Mouse (Mus musculus) neural tube, embryonic 11.5 days (tissue): Measurements from ENCODE around the gene Galnt7. TPM values are rescaled to one million over a fixed set of nuclear protein-coding genes. Genes with fewer than 3 reads are reported as not detected.

ENCODE experiments used
- ATAC-seq: fragments of 200-750 bp; cut with Nextera tagmentation; 2 replicates; pipeline ENCODE4 v1.8.0; 2017; ENCODE audit warnings: moderate number of reproducible peaks, mild to moderate bottlenecking, moderate TSS enrichment, moderate library complexity; ENCODE audit not compliant: insufficient read depth, low FRiP score, low TSS enrichment
- DNase-seq: peaks from one replicate; pipeline ENCODE4 v3.0.0-alpha.2; 2015; ENCODE audit warnings: low spot score
- H3K27ac ChIP-seq: fragments of 300-500 bp; sonication (generic); 2 replicates; pipeline ENCODE4 v1.5.1; 2014; ENCODE audit warnings: low read depth, mild to moderate bottlenecking, low read length
- H3K27me3 ChIP-seq: fragments of 300-500 bp; sonication (generic); 2 replicates; pipeline ENCODE4 v1.6.1; 2014; ENCODE audit warnings: mild to moderate bottlenecking, low read length, mixed read lengths; ENCODE audit not compliant: control insufficient read depth, insufficient read depth
- H3K36me3 ChIP-seq: fragments of 300-500 bp; sonication (generic); 2 replicates; pipeline ENCODE4 v1.6.1; 2014; ENCODE audit warnings: mild to moderate bottlenecking, low read length, moderate library complexity, mixed read lengths; ENCODE audit not compliant: control insufficient read depth, insufficient read depth
- H3K4me1 ChIP-seq: fragments of 300-500 bp; sonication (generic); 2 replicates; pipeline ENCODE4 v1.6.1; 2014; ENCODE audit warnings: low read length, mixed read lengths; ENCODE audit not compliant: control insufficient read depth, insufficient read depth
- H3K4me2 ChIP-seq: fragments of 300-500 bp; sonication (generic); 2 replicates; pipeline ENCODE4 v1.6.1; 2014; ENCODE audit warnings: low read depth, mild to moderate bottlenecking, moderate library complexity
- H3K4me3 ChIP-seq: fragments of 300-500 bp; sonication (generic); 2 replicates; pipeline ENCODE4 v1.5.1; 2014; ENCODE audit warnings: low read depth, low read length
- H3K9ac ChIP-seq: fragments of 300-500 bp; sonication (generic); 2 replicates; pipeline ENCODE4 v1.6.1; 2014; ENCODE audit warnings: mild to moderate bottlenecking, low read length
- H3K9me3 ChIP-seq: fragments of 300-500 bp; sonication (generic); 2 replicates; pipeline ENCODE4 v1.6.1; 2016; ENCODE audit warnings: low read length; ENCODE audit not compliant: control insufficient read depth
- WGBS: fragments of 180-500 bp; shearing (Covaris S2); extraction: QIAGEN DNeasy Blood & Tissue Kit; methylation state at CpG from one replicate; pipeline ENCODE4 v1.1.7; 2014; 5-methylcytosine and 5-hydroxymethylcytosine counted together
- polyA plus RNA-seq: library from polyadenylated mRNA; unstranded; fragments of >200 nt; fragmentation: Nextera tagmentation; extraction: Ambion mirVana; gene quantifications from 2 replicates; pipeline ENCODE4 v1.2.1, GENCODE M21; 2014

Gene Galnt7
- polyA plus RNA-seq, 1 experiment from 2014 or later = 20.1 TPM

DNA sequence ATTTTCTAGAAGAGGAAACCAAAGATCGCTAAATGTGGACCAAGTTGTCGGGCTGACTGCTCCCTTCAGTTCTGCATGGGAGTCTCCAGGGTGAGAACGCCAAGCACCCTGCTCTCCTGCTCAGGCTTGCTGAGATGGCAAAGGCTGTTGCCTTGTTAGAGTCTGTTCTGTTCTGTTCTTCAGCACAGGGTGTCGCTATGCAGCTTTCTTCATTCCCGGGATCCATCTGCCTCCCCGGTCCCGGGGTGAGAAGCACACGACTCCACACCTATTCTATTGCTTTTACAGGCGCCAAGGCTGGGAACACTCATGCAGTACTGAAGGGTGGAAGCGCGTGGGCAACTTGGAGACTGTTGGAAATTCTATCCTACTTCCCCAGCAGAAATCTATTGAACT, 83.4 kb downstream of the Galnt7 start:
- DNase-seq = peak; percentile 22

GRCm38 (mm10) chr8:57568633-57569399, 84.0 kb downstream of the Galnt7 start:
- Histone ChIP-seq H3K4me3 (no peak overlapping the region), H3K36me3 (no peaks in the 10 kb centered on the region), H3K27me3 (no peaks in the 10 kb centered on the region), H3K4me2 (no peak overlapping the region), H3K9ac (no peak overlapping the region), H3K9me3 (no peaks in the 10 kb centered on the region), H3K27ac (no peak overlapping the region), H3K4me1 (peaks cover 10% of the 10 kb centered on the region; the same call in 1 of the 2 replicates)
- ATAC-seq = no peak
- 80% methylated on average over 18 of the region's 18 CpGs for WGBS
- DNase-seq = no peak

More for the DNA sequence above, 83.4 kb downstream of the Galnt7 start:
- Histone ChIP-seq H3K9ac (no peak overlapping the region), H3K27ac (no peak overlapping the region), H3K36me3 (no peaks in the 10 kb centered on the region), H3K4me1 (peaks cover 10% of the 10 kb centered on the region; the same call in 1 of the 2 replicates), H3K4me3 (no peak overlapping the region), H3K4me2 (no peak overlapping the region), H3K9me3 (no peaks in the 10 kb centered on the region), H3K27me3 (no peaks in the 10 kb centered on the region)
- no peak for ATAC-seq
- WGBS = 52% methylated on average over 11 of the region's 11 CpGs

- DNase-seq (no peak), ATAC-seq (no peak)
- 80% methylated on average over 7 of the region's 7 CpGs for WGBS
- H3K27ac ChIP-seq = no peak overlapping the region
- no peak overlapping the region for H3K9ac ChIP-seq
- H3K9me3 ChIP-seq = no peaks in the 10 kb centered on the region
- peaks cover 10% of the 10 kb centered on the region; the same call in 1 of the 2 replicates for H3K4me1 ChIP-seq
- H3K27me3 ChIP-seq = no peaks in the 10 kb centered on the region
- H3K4me2 ChIP-seq = no peak overlapping the region
- no peak overlapping the region for H3K4me3 ChIP-seq
- no peaks in the 10 kb centered on the region for H3K36me3 ChIP-seq
Observed at GRCm38 (mm10) chr8:57567998-57568397, 84.8 kb downstream of the Galnt7 start.

DNA sequence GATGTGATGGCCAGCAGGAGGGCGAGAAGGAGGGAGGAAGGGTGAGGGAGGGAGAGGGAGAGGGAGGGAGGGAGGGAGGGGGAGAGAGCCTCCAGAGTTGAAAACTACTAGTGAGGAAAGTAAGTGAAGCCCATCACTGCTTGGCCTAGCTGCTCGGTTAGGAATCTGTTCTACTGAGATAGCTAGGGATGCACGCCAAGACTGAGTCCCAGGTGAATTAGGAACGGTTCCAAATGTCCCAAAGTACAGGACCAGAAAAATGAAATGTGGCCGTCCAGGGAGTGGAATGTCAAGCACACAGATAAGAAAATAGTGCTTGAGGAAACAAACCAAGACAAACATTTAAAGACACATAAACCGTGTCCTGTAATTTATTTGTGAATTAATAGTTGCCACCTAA, 87.8 kb downstream of the Galnt7 start:
- peaks cover 10% of the 10 kb centered on the region; the same call in 1 of the 2 replicates for H3K4me1 ChIP-seq
- no peak overlapping the region for H3K4me2 ChIP-seq
- DNase-seq (no peak), ATAC-seq (no peak)
- H3K27me3 ChIP-seq = no peaks in the 10 kb centered on the region
- H3K9me3 ChIP-seq = no peaks in the 10 kb centered on the region
- no peak overlapping the region for H3K9ac ChIP-seq
- H3K36me3 ChIP-seq = no peaks in the 10 kb centered on the region
- no peak overlapping the region for H3K4me3 ChIP-seq
- H3K27ac ChIP-seq = no peak overlapping the region
- WGBS = 86% methylated on average over 6 of the region's 6 CpGs

GRCm38 (mm10) chr8:57563726-57564125, 89.1 kb downstream of the Galnt7 start:
- Histone ChIP-seq H3K4me1 (peaks cover 4% of the 10 kb centered on the region; the same call in 1 of the 2 replicates), H3K4me3 (no peak overlapping the region), H3K4me2 (no peak overlapping the region), H3K9ac (no peak overlapping the region), H3K27me3 (no peaks in the 10 kb centered on the region), H3K9me3 (no peaks in the 10 kb centered on the region), H3K27ac (no peak overlapping the region), H3K36me3 (no peaks in the 10 kb centered on the region)
- no peak for DNase-seq
- 91% methylated on average over 15 of the region's 15 CpGs for WGBS
- ATAC-seq = no peak

GRCm38 (mm10) chr8:57562741-57563140, 90.1 kb downstream of the Galnt7 start:
- H3K4me2 ChIP-seq = no peak overlapping the region
- H3K27ac ChIP-seq = no peak overlapping the region
- DNase-seq (no peak), ATAC-seq (no peak)
- no peaks in the 10 kb centered on the region for H3K36me3 ChIP-seq
- peaks cover 1% of the 10 kb centered on the region; the same call in 1 of the 2 replicates for H3K4me1 ChIP-seq
- 88% methylated on average over 3 of the region's 3 CpGs for WGBS
- H3K9me3 ChIP-seq = no peaks in the 10 kb centered on the region
- no peaks in the 10 kb centered on the region for H3K27me3 ChIP-seq
- no peak overlapping the region for H3K9ac ChIP-seq
- H3K4me3 ChIP-seq = no peak overlapping the region

GRCm38 (mm10) chr8:57560926-57561325, 91.9 kb downstream of the Galnt7 start:
- DNase-seq = no peak
- Histone ChIP-seq H3K4me3 (no peak overlapping the region), H3K27me3 (no peaks in the 10 kb centered on the region), H3K4me1 (no peaks in the 10 kb centered on the region), H3K4me2 (no peak overlapping the region), H3K9ac (no peak overlapping the region), H3K36me3 (no peaks in the 10 kb centered on the region), H3K9me3 (no peaks in the 10 kb centered on the region), H3K27ac (no peak overlapping the region)
- 87% methylated on average over 9 of the region's 9 CpGs for WGBS
- ATAC-seq = no peak

DNA sequence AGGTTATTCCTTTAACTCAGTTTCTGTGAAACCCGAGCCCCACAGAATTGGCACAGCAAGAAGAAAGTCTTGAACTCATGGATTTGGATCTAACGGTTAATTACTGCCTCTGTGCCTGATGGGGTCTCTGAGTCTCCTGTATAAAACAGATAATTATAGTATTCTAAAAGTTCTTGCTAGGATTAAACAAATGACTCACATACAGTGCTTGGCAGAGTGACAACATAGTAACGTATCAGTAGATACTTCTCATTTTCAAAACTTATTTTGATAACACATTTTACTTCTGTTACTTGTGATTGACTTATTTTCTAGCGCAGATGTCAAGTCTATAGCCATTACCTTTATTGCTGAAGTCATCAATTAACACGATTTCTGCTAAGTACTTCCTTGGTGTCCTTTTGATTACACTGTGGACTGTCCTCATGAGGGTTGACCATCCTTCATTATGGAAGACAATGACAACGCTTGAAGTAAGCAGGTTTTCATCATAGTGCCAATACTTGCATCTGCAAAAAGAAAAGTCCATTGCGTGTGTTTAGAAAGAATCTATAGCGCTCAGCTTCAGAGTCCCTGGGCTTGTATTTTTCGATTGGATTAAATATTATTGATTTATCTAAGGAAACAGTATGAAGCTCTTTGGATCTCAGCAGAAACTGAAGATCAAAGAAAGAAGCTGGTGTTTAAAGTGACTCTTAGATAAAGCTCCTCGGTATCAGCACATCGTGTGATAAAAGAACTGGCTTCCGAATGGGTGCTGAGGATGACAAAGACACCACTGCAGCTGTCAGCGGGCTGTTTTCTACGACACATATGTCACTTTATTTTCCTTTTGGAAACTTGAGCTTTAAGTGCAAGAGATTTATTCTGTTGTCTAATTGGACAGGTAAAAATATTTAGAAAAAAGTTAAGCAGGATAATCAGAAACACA, 100.5 kb downstream of the Galnt7 start:
- DNase-seq (no peak), ATAC-seq (no peak)
- H3K4me1 ChIP-seq = no peaks in the 10 kb centered on the region
- no peak overlapping the region for H3K4me3 ChIP-seq
- H3K9me3 ChIP-seq = no peaks in the 10 kb centered on the region
- no peak overlapping the region for H3K9ac ChIP-seq
- H3K27ac ChIP-seq = no peak overlapping the region
- H3K4me2 ChIP-seq = no peak overlapping the region
- 89% methylated on average over 14 of the region's 14 CpGs for WGBS
- H3K27me3 ChIP-seq = no peaks in the 10 kb centered on the region
- H3K36me3 ChIP-seq = no peaks in the 10 kb centered on the region
